Mouse (Mus musculus) myocyte (in vitro differentiated cells): ENCODE results near the gene Ints3. TPM values are rescaled to one million over a fixed set of nuclear protein-coding genes. Genes with fewer than 3 reads are reported as not detected.

Experiments
- H3K27me3 ChIP-seq: one replicate; pipeline ENCODE4 v1.6.1; 2011; ENCODE audit not compliant: control insufficient read depth, insufficient read depth, insufficient read length
- H3K36me3 ChIP-seq: one replicate; pipeline ENCODE4 v1.6.1; 2011; ENCODE audit not compliant: control insufficient read depth, insufficient read depth
- H3K4me2 ChIP-seq: one replicate; pipeline ENCODE4 v1.6.1; 2011; ENCODE audit warnings: low read depth, control low read depth
- H3K4me3 ChIP-seq: one replicate; pipeline ENCODE4 v1.5.1; 2011; ENCODE audit warnings: mild to moderate bottlenecking, control low read depth, moderate library complexity
- H3K79me2 ChIP-seq: one replicate; pipeline ENCODE4 v1.6.1; 2011; ENCODE audit not compliant: control insufficient read depth, insufficient read depth
- H3ac ChIP-seq: one replicate; pipeline ENCODE4 v1.6.1; 2011; ENCODE audit not compliant: control insufficient read depth, insufficient read length
- CEBPB ChIP-seq: IDR thresholded peaks from 2 replicates; pipeline ENCODE4 v1.6.1; 2011; ENCODE audit warnings: mild to moderate bottlenecking, moderate library complexity; ENCODE audit not compliant: poor library complexity, insufficient read depth, severe bottlenecking
- E2F4 ChIP-seq: IDR thresholded peaks from one replicate; pipeline ENCODE4 v1.6.1; 2011; ENCODE audit warnings: mild to moderate bottlenecking, control low read depth, moderate library complexity; ENCODE audit not compliant: insufficient read depth
- MAX ChIP-seq: IDR thresholded peaks from one replicate; pipeline ENCODE4 v1.6.1; 2011; ENCODE audit warnings: low read depth, mild to moderate bottlenecking, control low read depth
- MYOD1 ChIP-seq, 3 experiments: IDR thresholded peaks; one replicate each; pipeline ENCODE4 v1.6.1; 2011; ENCODE audit warnings: control low read depth in 2 of 3, low read depth in 2 of 3, mild to moderate bottlenecking in 2 of 3, moderate library complexity in 1 of 3; ENCODE audit not compliant: insufficient read length in 2 of 3, control insufficient read depth in 1 of 3
- MYOG ChIP-seq, 3 experiments: IDR thresholded peaks; one replicate each; pipeline ENCODE4 v1.6.1; 2011; ENCODE audit warnings: control low read depth in 2 of 3, low read depth in 2 of 3, mild to moderate bottlenecking in 2 of 3; ENCODE audit not compliant: insufficient read length in 2 of 3, control insufficient read depth in 1 of 3, insufficient read depth in 1 of 3
- POLR2A ChIP-seq: IDR thresholded peaks from one replicate; pipeline ENCODE4 v1.6.1; 2011; ENCODE audit warnings: low read depth, mild to moderate bottlenecking, control low read depth, moderate library complexity; ENCODE audit not compliant: insufficient read length
- POLR2AphosphoS2 ChIP-seq: IDR thresholded peaks from one replicate; pipeline ENCODE4 v1.6.1; 2011; ENCODE audit warnings: low read depth, control low read depth; ENCODE audit not compliant: insufficient read length
- REST ChIP-seq: IDR thresholded peaks from one replicate; pipeline ENCODE4 v1.6.1; 2011; ENCODE audit warnings: mild to moderate bottlenecking, control low read depth, moderate library complexity; ENCODE audit not compliant: insufficient read depth, insufficient read length
- SRF ChIP-seq: IDR thresholded peaks from one replicate; pipeline ENCODE4 v1.6.1; 2011; ENCODE audit warnings: low read depth; ENCODE audit not compliant: control insufficient read depth, insufficient read length
- TCF12 ChIP-seq: IDR thresholded peaks from one replicate; pipeline ENCODE4 v1.6.1; 2011; ENCODE audit warnings: mild to moderate bottlenecking, control low read depth; ENCODE audit not compliant: poor library complexity, insufficient read depth, severe bottlenecking
- TCF3 ChIP-seq: IDR thresholded peaks from one replicate; pipeline ENCODE4 v1.6.1; 2011; ENCODE audit warnings: low read depth, control low read depth; ENCODE audit not compliant: insufficient read length
- USF1 ChIP-seq: IDR thresholded peaks from one replicate; pipeline ENCODE4 v1.6.1; 2011; ENCODE audit warnings: low read depth, mild to moderate bottlenecking, control low read depth, moderate library complexity
- polyA plus RNA-seq: library from polyadenylated mRNA; unstranded; fragments of >200 nt; fragmentation: generic; extraction: Trizol; gene quantifications from one replicate; pipeline ENCODE4 v1.2.1, GENCODE M21; 2012; ENCODE audit warnings: missing spikeins

Gene Ints3
- polyA plus RNA-seq, 1 experiment: 24.2 TPM

- TF ChIP-seq POLR2AphosphoS2 (no peak), E2F4 (no peak), MYOD1 (IDR thresholded peaks at IDR 0.05; ENCODE audit: control insufficient read depth in 1 of 3, insufficient read length in 2 of 3, low read depth in 2 of 3) (no peak), TCF3 (no peak), POLR2A (no peak), CEBPB (no peak), USF1 (no peak), SRF (no peak), MAX (no peak), REST (no peak), MYOG (IDR thresholded peaks at IDR 0.05; ENCODE audit: control insufficient read depth in 1 of 3, insufficient read depth in 1 of 3, insufficient read length in 2 of 3, low read depth in 2 of 3) (no peak), TCF12 (no peak)
- Histone ChIP-seq H3K4me3 (peak overlapping the region; percentile 2), H3K36me3 (no peaks in the 10 kb centered on the region), H3K79me2 (no peaks in the 10 kb centered on the region), H3K27me3 (no peaks in the 10 kb centered on the region), H3K4me2 (peak overlapping the region; percentile 64), H3ac (no peak overlapping the region)
These were observed 12.2 kb upstream of the Ints3 start for GRCm38 (mm10) chr3:90445417-90446200.

DNA sequence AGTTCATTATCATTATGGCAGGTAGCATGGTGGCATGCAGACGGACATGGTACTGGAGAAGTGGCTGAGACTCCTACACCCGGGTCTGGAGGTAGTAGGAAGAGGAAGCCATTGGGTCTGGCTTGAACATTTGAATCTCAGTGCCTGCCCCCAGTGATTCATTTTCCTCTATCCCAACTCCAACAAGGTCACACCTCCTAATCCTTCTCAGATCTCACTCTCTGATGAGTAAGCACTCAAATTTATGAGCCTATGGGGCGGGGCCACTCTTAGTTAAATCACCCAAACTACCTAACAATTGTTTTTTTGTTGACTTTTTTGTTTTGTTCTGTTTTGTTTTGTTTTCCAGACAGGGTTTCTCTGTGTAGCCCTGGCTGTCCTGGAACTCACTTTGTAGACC lies 10.6 kb upstream of the Ints3 start:
- no peak overlapping the region for H3K4me2 ChIP-seq
- H3K4me3 ChIP-seq: no peak overlapping the region
- no peaks in the 10 kb centered on the region for H3K36me3 ChIP-seq
- TF ChIP-seq SRF (no peak), TCF3 (no peak), MYOG (IDR thresholded peaks at IDR 0.05; ENCODE audit: control insufficient read depth in 1 of 3, insufficient read depth in 1 of 3, insufficient read length in 2 of 3, low read depth in 2 of 3) (no peak), USF1 (no peak)
- H3ac ChIP-seq: no peak overlapping the region
- no peaks in the 10 kb centered on the region for H3K79me2 ChIP-seq
- no peaks in the 10 kb centered on the region for H3K27me3 ChIP-seq

DNA sequence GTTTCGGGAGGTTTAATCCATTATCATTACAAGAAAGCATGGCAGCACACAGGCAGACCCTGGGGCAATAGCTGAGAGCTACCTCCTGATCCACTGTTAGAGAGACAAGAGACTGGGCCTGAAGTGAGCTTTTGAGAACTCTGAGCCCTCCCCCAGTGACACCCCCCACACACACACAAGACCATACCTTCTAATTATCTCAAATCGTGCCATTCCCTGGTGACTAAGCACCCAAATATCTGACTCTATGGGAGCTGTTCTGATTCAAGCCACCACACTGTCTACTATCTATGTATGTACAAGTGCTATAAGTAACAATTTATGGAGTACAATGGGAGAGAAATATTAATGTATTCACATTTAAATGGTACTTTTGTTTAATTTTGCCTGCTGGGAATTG lies 7.3 kb upstream of the Ints3 start:
- H3K27me3 ChIP-seq: no peaks in the 10 kb centered on the region
- no peak overlapping the region for H3K4me2 ChIP-seq
- H3K79me2 ChIP-seq: no peaks in the 10 kb centered on the region
- no peaks in the 10 kb centered on the region for H3K36me3 ChIP-seq
- no peak overlapping the region for H3K4me3 ChIP-seq
- no peak for TF ChIP-seq REST
- no peak for TF ChIP-seq USF1
- no peak for TF ChIP-seq SRF
- TF ChIP-seq TCF3: no peak
- TF ChIP-seq POLR2A: no peak
- TF ChIP-seq E2F4: no peak
- no peak for TF ChIP-seq CEBPB
- no peak for TF ChIP-seq TCF12
- no peak for TF ChIP-seq MYOD1 (IDR thresholded peaks at IDR 0.05; ENCODE audit: control insufficient read depth in 1 of 3, insufficient read length in 2 of 3, low read depth in 2 of 3)
- TF ChIP-seq MYOG (IDR thresholded peaks at IDR 0.05; ENCODE audit: control insufficient read depth in 1 of 3, insufficient read depth in 1 of 3, insufficient read length in 2 of 3, low read depth in 2 of 3): no peak
- TF ChIP-seq POLR2AphosphoS2: no peak
- no peak for TF ChIP-seq MAX
- H3ac ChIP-seq: no peak overlapping the region

GRCm38 (mm10) chr3:90437131-90437530 lies 3.7 kb upstream of the Ints3 start:
- Histone ChIP-seq H3ac (no peak overlapping the region), H3K36me3 (no peaks in the 10 kb centered on the region), H3K27me3 (no peaks in the 10 kb centered on the region), H3K79me2 (peaks cover 9% of the 10 kb centered on the region), H3K4me3 (no peak overlapping the region), H3K4me2 (no peak overlapping the region)
- TF ChIP-seq POLR2A (no peak), E2F4 (no peak), TCF3 (no peak), REST (no peak), POLR2AphosphoS2 (no peak), CEBPB (no peak), MAX (no peak), SRF (no peak), TCF12 (no peak), MYOG (IDR thresholded peaks at IDR 0.05; ENCODE audit: control insufficient read depth in 1 of 3, insufficient read depth in 1 of 3, insufficient read length in 2 of 3, low read depth in 2 of 3) (no peak), MYOD1 (IDR thresholded peaks at IDR 0.05; ENCODE audit: control insufficient read depth in 1 of 3, insufficient read length in 2 of 3, low read depth in 2 of 3) (no peak), USF1 (no peak)
